Mouse (Mus musculus) urinary bladder, postnatal 4 days (tissue): Measurements from ENCODE around the gene Ttc7b.

ENCODE experiments used
- DNase-seq, 2 experiments: peaks; one replicate each; pipeline ENCODE4 v3.0.0; 2021 to 2022; ENCODE audit warnings: low spot score in 2 of 2

Ttc7b gene

GRCm38 (mm10) chr12:100488368-100488767 lies 32.3 kb downstream of the Ttc7b start:
- DNase-seq, result no peak

DNA sequence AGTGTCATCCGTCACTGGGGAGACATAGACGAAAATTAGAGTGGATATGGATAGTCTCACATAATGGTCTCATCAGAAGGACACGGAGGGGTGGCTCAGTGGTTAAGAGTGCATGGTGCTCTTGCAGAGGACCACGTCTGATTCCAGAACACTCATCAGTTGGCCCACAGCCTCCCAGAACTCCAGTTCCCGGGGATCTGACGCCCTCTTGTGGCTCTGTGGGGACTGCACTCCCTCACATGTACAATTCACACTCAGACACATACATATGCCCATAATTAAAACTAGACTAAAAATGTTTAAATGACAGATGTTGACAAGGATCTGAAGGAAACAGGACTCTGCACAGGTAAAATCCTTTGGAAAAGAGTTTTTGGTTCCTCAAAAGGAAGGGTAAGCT lies 34.4 kb downstream of the Ttc7b start:
- no peak for DNase-seq

DNA sequence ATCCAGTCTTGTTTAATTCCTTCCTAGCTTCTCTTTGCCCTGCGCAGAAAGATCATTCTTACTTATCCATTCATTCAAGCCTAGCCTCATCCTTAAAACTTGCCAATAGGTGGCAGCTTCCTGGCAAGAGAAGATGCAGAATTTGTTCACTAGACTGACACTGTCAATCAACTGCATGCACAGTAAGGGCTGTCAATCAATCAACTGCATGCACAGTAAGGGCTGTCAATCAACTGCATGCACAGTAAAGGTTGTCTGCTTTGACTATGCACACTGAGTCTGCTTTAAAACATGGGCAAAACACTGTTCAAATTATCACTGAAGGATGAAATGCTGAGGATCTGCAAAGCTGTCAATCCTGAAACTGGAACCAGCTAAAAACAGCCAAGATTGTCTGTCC lies 37.6 kb downstream of the Ttc7b start:
- no peak for DNase-seq

DNA sequence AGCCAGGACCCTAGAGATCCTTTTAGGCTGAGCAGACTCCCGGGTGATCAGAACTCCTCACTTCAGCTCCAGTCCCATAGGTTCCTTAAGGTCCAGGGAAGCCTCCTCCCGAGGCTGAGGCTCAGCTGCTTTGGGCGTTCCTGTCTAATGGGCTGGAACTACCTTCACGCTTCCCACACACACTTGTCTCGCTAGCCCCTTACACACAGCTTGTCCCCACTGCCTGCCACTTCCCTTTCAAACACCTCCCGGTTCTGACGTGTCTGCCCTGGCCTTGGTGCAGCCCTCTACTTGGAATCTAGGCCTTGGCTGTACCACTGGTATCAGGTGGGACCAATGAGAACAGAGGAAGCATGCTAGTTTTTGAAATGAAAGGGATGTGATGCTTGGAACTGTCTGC lies 38.4 kb downstream of the Ttc7b start:
- DNase-seq, result no peak

GRCm38 (mm10) chr12:100481443-100482026 lies 39.1 kb downstream of the Ttc7b start:
- DNase-seq, result no peak

GRCm38 (mm10) chr12:100480642-100481442 lies 39.8 kb downstream of the Ttc7b start:
- no peak for DNase-seq

GRCm38 (mm10) chr12:100479892-100480621 lies 40.6 kb downstream of the Ttc7b start:
- peak; percentile 29 to 70 for DNase-seq

- DNase-seq, result no peak
These were observed 41.3 kb downstream of the Ttc7b start for GRCm38 (mm10) chr12:100479270-100479869.

- DNase-seq, result no peak
These were observed 42.0 kb downstream of the Ttc7b start for GRCm38 (mm10) chr12:100478615-100479014.

- no peak for DNase-seq
These were observed 42.5 kb downstream of the Ttc7b start for GRCm38 (mm10) chr12:100478151-100478550.

GRCm38 (mm10) chr12:100477474-100477873 lies 43.2 kb downstream of the Ttc7b start:
- no peak for DNase-seq

- no peak for DNase-seq
These were observed 44.3 kb downstream of the Ttc7b start for GRCm38 (mm10) chr12:100476351-100476750.

- no peak for DNase-seq
These were observed 45.1 kb downstream of the Ttc7b start for GRCm38 (mm10) chr12:100475489-100475888.

DNA sequence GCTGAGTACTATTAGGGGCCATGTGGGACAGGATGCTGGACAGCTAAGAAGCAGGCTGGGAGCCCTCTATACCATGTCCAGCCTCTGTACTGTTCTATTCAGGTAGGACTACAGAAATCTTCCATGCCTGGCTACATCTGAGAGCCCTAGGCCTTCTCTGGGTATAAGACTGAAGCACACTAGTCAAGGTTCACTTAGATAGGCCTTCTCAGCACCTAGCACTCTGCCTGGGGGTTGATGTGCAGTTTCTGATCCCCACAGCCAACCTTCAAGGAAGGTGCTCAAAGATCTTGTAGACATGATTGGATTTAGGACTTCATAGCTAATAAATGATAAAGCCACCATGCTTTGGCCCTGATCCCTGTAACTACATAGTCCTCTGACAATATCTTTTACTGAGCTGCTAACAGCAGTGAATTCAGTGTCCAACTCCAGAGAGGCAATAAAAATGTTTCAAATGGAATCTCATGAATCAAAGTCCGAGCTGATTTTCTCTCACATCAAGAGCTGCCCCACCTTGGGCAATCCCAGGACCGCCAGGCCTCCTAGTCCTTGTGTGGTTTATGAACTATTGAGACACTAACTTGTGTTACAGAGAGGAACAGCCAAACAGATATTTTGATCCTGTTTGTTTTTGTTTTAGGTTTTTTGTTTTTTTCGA lies 45.8 kb downstream of the Ttc7b start:
- DNase-seq, result no peak

DNA sequence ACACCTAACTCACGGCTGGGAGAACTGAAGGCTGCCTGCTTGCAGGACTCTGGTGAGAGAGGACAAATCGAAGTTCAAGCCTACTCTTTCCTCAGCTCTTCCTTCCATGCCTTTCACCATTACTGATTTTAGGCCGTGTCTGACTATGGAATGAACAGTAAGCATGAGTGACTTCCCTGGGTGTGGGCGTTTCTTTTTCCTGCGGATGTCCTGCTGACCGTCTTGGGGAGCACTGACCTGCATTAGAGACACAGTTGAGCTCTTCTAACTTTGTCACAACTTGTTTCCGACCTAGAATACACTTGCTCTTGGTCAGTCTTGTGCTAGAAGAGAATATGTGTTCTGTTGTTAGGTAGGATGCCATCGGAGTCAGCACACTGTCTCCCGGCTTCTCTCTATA lies 50.3 kb downstream of the Ttc7b start:
- no peak for DNase-seq

DNA sequence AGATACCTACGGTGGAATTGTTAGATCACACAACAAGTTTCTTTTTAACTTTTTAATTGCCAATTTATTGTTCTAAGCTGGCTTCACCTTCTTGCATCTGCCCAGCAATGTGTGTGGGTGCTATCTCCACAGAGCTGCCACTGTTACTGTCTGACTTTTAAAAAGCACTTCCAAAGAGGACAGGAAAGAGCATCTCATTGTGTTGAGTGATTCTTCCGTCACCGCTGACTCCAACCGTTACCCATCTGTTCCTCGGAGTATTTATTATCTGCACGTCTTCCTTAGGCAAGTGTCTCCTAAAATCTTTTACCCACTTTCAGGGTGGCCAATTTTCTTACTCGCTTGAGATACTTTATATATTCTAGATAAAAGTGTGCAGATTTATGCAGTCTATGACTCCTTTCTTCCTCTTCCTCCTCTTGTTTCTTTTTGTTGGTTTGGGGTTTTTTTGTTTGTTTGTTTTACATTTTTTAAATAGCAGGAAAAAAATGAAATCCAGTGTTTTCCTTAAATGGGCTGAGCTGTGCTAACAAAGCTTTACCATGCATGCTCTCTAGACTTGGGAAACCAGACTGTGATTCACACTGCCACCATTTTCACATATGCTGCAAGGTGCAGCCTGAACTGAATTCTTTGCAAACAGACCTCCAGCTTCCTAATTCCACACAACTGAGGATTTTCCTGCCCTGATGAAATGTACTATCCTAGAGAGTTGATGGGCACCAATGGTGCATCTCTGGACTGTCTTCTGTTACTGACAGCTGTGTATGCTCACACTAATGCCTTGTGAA lies 50.9 kb downstream of the Ttc7b start:
- DNase-seq, result no peak

- DNase-seq, result no peak
These were observed 55.4 kb downstream of the Ttc7b start for GRCm38 (mm10) chr12:100465101-100465715.

DNA sequence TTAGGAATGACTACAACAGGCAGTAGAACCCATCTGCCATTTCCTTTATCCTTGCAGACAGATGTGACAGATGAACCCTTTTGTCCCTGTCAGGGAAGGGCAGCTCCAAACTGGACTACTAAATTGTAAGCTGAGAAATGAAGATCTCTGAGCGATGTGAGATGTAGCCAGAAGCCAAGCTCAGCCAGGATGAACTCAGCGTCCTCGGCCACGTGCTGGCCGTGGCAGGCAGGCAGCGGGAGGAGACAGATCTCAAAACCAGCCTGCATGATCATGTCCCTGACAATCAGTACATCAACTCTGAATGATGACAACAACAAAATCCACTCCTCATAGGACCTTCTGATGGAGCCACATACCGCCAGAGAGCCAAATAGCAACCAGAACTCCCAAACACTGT lies 62.9 kb downstream of the Ttc7b start:
- no peak for DNase-seq

GRCm38 (mm10) chr12:100456257-100456975 lies 64.2 kb downstream of the Ttc7b start:
- DNase-seq, result no peak

GRCm38 (mm10) chr12:100455453-100455852 lies 65.2 kb downstream of the Ttc7b start:
- no peak for DNase-seq
